Mouse (Mus musculus): ENCODE results near the gene Slc36a1.

GRCm38 (mm10) chr11:55216830-55217229 lies 12.7 kb downstream of the Slc36a1 start:
- no peak for TF ChIP-seq POLR2AphosphoS5 (IDR thresholded peaks at IDR 0.05; ENCODE audit: insufficient replicate concordance, low read depth, low read length)
- no peak for TF ChIP-seq CTCF (IDR thresholded peaks at IDR 0.05; ENCODE audit: low read depth, low read length)
- no peak for TF ChIP-seq TAL1 (conservative IDR thresholded peaks at IDR 0.05; ENCODE audit: low read depth, low read length)

Data from G1E (cell line).